10 mouse cellular contexts compared by ENCODE assay signal in the genomic region with DNA sequence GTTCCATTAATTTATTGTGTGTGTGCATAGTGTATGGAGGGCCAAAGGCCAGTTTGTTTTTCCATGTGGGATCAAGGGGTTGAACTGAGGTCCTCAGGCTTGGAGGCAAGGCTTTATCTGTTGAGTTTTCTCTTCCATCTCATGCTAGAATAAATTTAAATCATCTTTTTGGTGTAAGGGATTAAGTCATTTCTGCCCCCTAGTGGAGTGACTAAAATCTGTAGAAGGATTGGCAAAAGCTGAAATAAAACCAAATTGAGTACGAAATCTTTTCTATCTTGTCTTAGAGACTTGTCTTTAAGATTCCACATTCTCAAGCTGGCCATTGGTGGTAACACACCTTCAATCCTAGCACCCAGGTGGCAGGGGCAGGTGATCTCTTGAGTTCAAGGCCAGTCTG. TPM values are rescaled to one million over a fixed set of nuclear protein-coding genes. Genes with fewer than 3 reads are reported as not detected.
DNase-seq lines count a peak whose midpoint lies in the region; TF ChIP-seq lines count a peak whose summit lies in the region.
"Had no signal": no experiment of that assay in that cellular context is flagged by ENCODE, and none has a peak within 500 bp of the region (broad histone marks: within the 10 kb centered on the region; RNA-seq: fewer than 3 reads in every experiment).

No protein-coding gene starts in this region.

- TF ChIP-seq CTCF in gastrocnemius, adult 2 months (IDR thresholded peaks at IDR 0.05), result peak; percentile 68
- TF ChIP-seq CTCF in lung, adult 2 months (IDR thresholded peaks at IDR 0.05; ENCODE audit: insufficient read depth, low read length), result 0 out of 2 replicates have a peak, but pooled peaks have one; percentile 26

- intact Hi-C loops in gastrocnemius, adult 2 months (cut with DNase I), result loop anchor here (2.0 kb wide), 1 partner anchor 16 kb away; no protein-coding TSS in a partner anchor

- peak overlapping the region; percentile 6; the same call in 1 of the 2 replicates for H3K27ac ChIP-seq in gastrocnemius, adult 2 months
- H3K27ac ChIP-seq: embryonic facial prominence, embryonic 13.5 days; limb, embryonic 15.5 days had no signal

- 50% methylated on average over 1 of the region's 1 CpGs for WGBS in lung, adult 2 months

- peaks cover 48% of the 10 kb centered on the region for H3K4me1 ChIP-seq in lung, adult 2 months (ENCODE audit: control insufficient read depth, insufficient read depth, low read length)

- peak; percentile 7 for DNase-seq in gastrocnemius, adult 2 months
- DNase-seq in gastrocnemius, postnatal 10 days, result no peak
- DNase-seq in lung, adult 2 months, result no peak
- DNase-seq in lung, postnatal 25 days (ENCODE audit: low spot score), result no peak
- DNase-seq in ES-CJ7 (ENCODE audit: low read depth, low spot score), result peak; percentile 28
- peak; percentile 71 for DNase-seq in retina, embryonic 14.5 days (ENCODE audit: low spot score)
- no peak for DNase-seq in frontal cortex, postnatal 36 days (ENCODE audit: low spot score in 2 of 2)
- no peak for DNase-seq in kidney, postnatal 10 days

- TF ChIP-seq POLR2A in lung, adult 2 months (IDR thresholded peaks at IDR 0.05; ENCODE audit: borderline replicate concordance, extremely low read depth, low read depth, low read length), result no peak

- H3K4me3 ChIP-seq in gastrocnemius, adult 2 months, result no peak overlapping the region
- no peak overlapping the region for H3K4me3 ChIP-seq in lung, adult 2 months (replicated peaks; ENCODE audit: extremely low read depth, low read depth, low read length)
- H3K4me3 ChIP-seq: embryonic facial prominence, embryonic 13.5 days; limb, embryonic 15.5 days had no signal

RNA-seq across cellular contexts. Expression of gene Oaz2, which starts 15.2 kb away (rescaled TPM):
- 100 to 1,000 TPM; 195 to 201 TPM for total RNA-seq in gastrocnemius, adult 2 months (2021)
- total RNA-seq in gastrocnemius, postnatal 10 days (2021), result 100 to 1,000 TPM; 248 to 260 TPM
- polyA plus RNA-seq in lung, adult 2 months (2012; rRNA removed), result 242 and 274 TPM in 2 replicates

RNA-seq across cellular contexts. Expression of gene Rbpms2, which starts 53.5 kb away (rescaled TPM):
- 1 to 10 TPM in 1 of 2 experiments, under 1 TPM in 1; 0.99 to 1.8 TPM for total RNA-seq in gastrocnemius, adult 2 months (2021)
- total RNA-seq in gastrocnemius, postnatal 10 days (2021), result 1 to 10 TPM; 2.4 to 4.0 TPM
- 16.0 and 18.4 TPM in 2 replicates for polyA plus RNA-seq in lung, adult 2 months (2012; rRNA removed)

Comparison
In these comparisons a context has a peak if more than half of its experiments do, and no peak if none do; other contexts are left out.
1. DNase-seq: peak in gastrocnemius, adult 2 months (single experiment), ES-CJ7 (single experiment) and retina, embryonic 14.5 days (single experiment); none in gastrocnemius, postnatal 10 days (single experiment), lung, adult 2 months (single experiment), lung, postnatal 25 days (single experiment), frontal cortex, postnatal 36 days (0 of 2) and kidney, postnatal 10 days (single experiment).